Mouse (Mus musculus) spleen, adult 12 weeks (tissue): ENCODE data around the gene Nrsn2.

ENCODE experiments used
- DNase-seq: peaks from one replicate; pipeline ENCODE4 v3.0.0; 2022; ENCODE audit warnings: low spot score

Gene Nrsn2

DNA sequence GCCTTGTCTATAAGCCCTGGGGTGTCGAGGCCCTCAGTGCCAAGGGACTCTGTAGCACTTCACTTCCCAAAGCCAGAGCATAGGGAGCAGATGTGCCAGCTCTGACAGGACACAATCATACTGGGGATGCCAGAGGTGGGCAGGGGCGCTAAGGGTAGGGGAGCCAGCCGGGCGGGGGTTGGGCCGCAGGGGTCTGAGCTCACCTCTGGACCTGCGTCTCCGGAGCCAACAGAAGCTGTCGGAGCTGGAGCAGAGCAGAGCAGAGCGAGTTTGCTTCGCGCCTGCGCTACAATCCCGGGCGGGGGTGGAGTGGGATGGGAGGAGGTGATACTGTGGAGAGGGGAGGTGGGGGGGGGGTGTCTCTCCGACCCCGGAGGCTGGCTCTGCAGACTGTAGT, at the start of gene Nrsn2:
Gene Nrsn2, minus strand, starts transcription at position 294 of the 397 bp plus-strand sequence.
- no peak for DNase-seq

DNA sequence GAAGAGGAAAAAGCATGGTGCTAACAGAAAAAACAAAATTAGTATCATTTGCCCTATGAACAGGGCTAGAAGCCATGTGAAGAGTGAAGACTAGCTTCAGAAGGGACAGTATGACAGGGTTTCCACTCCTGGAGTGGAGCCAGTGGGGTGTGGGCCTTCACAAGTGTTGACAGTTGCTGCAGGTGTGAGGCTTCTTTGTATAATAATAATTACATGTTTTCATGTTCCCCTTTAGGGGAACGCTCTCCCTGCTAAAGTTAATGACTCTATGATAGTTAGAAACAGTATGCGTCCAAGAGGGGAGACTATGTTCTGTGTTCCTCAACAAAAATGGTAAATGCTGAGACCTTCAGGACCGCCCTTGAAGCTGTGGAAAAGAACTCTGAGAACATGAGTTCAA, 39.3 kb upstream of the Nrsn2 start:
- DNase-seq = no peak

DNA sequence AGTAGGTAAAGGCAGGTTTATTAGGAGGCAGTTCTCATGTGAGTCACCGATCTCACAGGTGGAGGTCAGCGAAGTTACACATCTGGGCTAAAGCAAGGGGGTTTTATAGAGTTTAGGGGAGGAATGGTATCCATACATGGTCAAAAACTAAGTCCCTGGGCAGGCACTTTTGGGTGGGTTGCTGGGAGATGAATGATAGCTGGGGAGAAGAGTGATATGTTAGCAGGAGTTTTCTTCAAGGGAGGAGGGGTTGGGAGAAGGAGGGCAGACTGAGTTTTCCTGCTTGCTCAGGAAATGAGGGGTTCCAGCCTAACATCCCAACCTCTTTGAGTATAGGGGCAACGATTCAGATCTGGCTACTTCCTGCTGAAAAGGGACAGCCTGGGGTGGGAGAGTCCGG, 38.8 kb upstream of the Nrsn2 start, which contains the start of gene 6820408C15Rik:
Gene 6820408C15Rik, plus strand, starts transcription at position 301 of the 400 bp plus-strand sequence.
- DNase-seq = no peak

DNA sequence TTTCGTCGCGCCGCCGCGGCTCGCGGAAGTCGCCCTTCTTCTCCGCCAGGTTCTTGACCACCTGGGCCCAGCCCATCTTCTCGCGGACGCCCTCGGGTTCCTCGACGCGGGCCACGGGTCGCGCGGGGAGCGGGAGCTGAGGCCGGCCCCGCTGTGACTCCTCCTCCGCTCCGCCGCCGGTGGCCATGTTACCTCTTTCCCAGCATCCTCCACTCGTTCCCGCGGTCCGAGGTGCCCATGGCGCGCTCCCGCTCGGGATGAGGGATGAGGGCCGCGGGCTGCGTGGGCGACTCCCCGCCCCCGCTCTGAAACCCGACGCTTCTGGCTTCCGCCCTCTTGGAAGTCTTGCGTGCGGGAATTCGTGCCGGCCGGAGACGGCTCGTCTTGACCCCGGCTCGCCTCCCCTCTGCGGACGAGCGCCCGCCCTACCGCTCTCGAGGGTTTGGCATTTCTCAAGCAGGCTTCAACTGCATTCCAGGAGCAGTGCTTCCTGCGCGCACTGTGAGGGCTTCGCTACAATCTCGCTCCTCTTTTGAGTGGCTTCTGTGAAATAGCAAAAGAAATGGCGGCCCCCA, 38.2 kb upstream of the Nrsn2 start, which contains the start of gene Zcchc3:
Gene Zcchc3, minus strand, starts transcription at position 437 of the 575 bp plus-strand sequence.
- DNase-seq = peak; percentile 45

DNA sequence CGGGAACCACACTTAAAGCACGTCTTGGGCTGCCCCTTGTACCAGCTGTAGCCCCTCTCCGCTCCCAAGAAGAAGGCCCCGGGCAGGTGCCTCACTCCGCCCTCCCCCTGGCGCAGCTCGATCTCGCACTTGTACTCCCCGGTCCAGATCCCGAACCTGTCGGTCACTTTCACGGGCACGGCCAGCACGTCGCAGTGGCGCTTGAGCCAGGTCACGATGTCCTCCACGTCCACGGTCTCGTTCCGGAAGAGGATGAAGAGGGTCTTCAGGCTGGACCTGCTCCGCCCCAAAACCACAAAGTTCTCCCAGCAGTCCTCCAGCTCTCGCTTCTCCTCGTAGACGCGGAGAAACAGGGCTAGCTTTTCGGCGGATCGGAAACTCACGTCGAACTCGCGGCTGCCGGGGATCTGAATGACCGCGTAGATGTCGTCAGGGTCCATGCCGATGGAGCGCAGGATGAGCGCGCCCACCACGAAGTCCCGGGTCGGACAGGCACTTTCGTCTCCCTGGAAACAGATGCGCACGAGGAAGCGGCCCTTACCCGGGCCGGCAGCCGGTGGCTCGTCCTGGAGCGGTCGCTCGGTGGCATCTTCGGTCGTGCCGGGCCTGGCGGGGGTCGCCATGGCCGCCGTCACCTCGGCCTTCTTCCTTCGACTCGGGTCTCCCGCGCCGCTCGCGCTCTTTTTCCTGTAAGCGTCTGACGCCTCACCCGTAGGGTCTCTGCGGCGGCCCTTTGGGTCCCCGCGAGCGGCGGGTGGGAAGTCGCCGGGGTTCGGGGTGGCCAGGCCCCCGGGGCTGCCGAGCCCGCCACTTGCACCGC, 37.5 kb upstream of the Nrsn2 start:
- DNase-seq = peak; percentile 16

DNA sequence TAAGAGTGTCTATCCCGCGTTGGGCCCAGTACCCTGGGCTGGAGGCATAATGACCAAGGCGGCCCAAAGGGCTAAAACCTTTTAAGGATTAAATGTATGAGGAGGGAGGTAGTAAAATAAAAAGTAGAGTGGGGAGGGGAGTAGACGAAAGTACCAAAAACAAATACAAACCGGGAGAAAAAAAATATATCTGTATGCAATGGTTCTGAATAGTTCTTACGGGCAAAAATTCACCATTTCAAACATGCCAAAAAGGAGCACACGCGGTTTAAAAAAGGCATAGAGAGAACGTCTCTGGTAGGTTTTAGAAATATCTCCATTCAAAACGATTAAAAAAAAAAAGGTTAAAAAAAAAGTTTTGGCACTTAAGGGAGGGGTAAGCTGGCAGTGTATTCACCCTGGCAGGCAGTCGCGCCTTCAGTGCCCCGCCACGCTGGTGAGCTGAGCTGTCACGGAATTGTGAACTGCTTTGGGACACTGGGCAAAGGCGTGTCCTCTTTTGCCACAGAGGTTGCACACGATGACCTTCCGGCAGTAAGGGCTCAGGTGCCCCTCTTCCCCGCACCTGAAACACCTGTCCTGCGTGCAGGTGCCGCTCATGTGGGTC, 36.8 kb upstream of the Nrsn2 start:
- no peak for DNase-seq

DNA sequence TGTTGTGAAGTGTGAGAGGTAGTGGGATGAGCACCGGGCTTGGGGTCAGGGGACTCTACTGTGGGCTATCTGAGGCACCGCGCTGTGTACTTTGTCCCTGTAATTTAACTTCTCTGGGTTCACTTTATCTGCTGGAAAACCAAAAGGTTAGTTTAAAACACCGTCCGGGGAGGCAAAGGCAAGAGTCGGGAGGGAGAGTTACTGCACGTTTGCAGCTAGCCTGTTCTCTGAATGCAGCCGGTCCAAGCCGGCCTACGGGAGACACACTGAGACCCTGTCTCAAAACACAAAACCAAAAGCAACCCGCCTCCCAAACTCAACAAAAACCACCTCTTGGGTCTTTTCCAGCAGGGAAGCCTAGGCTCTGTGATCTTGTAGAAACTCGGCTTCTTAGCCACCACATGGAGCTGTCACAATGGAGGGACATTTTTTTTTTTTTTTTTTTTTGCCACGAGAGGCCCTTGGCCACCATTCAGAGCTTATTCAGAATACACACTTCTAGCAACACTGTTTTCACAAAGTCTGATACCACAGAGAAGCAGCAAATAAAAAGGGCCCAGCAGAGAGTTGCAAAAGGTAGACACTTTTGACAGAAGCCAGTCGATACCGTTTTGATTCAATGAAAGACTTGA, 36.2 kb upstream of the Nrsn2 start:
- DNase-seq = no peak

DNA sequence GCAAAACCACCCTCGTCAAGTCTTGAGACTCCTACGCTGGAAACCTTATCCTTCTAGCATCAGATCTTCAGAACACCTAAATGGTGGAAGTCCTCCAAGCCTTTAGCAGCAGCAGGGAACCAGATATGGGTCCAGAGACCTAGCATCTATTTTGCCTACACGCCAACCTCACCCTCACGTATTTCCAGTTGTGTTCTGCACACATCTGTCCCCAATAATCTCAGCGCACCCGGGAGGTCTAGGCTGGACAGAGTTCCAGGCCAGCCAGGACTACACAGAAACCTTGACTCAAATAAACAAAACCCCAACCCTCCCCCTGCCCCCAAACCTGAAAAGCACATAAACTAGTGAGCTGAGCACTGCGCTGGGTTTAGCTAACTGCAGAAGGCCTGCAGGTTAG, 35.0 kb upstream of the Nrsn2 start:
- no peak for DNase-seq

DNA sequence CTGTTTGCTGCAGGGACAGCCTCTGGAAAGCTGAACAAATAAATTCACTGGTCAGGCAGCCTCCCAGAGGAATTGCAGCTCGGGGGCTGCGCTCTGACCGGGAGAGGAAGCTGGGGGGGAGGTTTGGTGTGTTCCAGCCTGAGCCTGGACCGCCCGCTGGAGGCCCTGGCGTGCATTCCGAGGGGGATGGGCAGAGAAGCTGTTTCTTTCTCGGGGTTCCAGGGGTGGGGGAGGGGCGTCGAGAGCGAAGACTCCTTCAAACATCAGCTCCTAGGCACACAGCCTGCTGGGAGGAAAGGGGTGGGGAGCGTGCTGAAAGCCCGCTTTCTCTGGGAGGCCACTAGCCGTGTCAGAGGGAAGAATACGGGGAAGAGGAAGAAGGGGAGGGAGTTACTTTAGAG, 34.5 kb upstream of the Nrsn2 start:
- DNase-seq = no peak

DNA sequence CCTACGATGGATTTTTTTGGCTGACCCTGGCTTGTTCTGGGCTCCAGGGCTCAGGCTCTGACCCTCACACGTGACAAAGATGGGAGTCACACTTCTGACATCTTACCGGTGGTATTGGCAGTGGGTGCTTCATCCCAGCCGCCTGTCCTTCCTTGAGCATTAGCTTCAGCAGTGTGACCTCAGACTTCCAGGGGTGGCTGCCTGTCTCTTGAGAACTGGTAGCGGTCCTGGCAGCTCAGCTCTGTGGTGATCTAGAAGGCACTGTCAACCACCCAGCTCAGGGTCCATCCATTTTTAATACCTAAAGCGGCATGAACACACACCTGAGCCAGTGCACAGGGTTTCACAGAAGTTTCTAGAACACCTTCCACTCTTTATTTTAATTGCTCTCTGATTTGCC, 33.3 kb upstream of the Nrsn2 start:
- DNase-seq = no peak

DNA sequence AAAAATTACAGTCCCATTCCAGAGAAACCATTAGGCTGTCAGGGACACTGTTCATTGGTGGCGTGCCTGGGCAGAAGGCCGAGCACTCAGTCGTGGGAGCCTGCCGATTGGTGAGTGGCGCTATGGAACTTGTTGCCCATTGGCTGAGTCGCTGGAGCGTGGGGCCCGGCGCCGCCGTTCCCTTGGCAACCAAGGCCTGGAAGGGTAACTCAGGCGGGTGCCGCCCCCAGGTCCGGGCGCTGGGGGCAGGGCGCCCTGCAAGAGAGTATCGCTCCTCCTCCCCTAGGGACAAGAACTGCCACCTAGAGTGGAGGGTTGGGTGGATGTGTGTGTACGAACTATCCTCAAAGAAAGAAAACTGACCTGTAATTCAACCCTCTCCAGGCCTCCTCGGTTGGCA, 29.7 kb upstream of the Nrsn2 start:
- DNase-seq = peak; percentile 75

DNA sequence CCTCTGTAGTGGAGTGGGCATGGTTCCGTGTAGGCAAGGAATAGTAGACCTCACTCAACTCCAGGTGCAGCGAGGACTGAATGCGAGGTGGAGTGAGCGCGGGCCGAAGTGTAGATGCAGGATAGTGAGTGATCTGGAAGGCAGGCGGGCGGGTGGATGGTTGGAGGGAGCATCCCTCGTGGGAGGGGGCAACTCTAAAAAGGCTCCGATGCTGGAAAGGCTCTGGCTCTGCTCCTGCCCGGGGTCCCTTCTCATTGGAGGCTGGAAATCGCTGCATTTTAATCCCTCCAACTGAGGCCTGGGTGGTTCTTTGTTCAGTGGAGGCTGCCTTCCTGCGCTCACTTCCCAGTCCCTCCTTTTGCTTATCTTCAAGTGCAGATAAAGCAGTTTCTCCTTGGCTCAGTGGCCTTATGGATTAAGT, 22.7 kb upstream of the Nrsn2 start:
- DNase-seq = no peak

DNA sequence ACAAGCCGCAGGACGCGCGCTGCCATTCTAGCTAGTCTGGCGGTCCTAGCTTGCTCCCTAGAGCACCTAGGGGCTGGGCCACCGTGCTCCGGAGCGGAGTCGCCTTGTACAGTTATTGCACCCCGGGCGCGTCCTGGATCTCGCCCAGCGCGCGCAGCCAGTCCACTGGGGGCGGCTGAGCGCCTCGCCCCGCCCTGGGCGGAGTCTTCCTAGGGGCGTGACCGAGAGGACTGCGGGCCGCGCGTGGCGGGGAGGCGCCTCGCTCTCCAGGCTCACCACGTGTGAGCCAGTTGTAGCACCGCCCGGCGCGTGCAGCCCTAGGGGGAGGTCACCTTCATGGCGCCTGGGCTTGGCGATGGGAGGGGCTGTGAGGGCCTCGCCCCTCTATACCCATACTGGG, 22.3 kb upstream of the Nrsn2 start:
- DNase-seq = peak; percentile 87

DNA sequence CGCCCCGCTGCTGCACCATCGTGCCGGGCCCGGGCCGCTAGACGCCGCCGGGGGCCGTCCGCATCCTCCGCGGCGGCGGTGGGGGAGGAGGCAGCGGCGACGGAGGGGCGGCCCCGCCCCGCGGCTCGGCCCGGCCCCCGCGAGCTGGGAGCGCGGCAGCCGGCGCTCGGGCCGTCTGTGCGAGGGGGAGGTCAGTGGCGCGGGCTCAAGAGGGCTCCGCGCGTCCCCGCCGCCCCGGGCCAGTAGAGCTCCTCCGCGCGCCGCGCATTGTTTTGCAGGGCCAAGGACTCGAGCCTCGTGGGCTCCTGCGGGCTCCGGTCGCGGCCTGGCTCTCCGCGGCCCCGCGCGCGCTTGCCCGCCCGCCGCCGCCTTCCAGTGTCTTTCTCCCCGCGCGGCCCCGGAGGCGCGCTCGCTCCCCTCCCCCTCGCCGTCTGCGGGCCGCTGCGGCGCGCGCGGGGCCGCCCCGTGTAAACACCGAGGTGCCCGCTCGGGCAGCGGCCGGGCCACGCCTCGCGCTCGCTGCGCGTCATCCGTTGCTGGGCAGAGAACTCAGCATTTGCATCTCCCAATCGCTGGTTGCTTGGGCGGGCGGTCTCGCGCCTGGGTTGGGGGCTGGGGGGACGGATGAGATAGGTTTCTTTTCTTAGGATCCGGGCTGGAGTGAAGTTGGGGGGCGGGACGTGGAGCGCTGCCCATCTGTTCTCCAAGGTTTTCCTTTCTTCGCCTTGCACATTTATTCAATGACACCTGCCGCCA, 21.4 kb upstream of the Nrsn2 start, which contains the start of gene Sox12:
Gene Sox12, minus strand, starts transcription at position 384 of the 756 bp plus-strand sequence.
- peak; percentile 89 for DNase-seq

DNA sequence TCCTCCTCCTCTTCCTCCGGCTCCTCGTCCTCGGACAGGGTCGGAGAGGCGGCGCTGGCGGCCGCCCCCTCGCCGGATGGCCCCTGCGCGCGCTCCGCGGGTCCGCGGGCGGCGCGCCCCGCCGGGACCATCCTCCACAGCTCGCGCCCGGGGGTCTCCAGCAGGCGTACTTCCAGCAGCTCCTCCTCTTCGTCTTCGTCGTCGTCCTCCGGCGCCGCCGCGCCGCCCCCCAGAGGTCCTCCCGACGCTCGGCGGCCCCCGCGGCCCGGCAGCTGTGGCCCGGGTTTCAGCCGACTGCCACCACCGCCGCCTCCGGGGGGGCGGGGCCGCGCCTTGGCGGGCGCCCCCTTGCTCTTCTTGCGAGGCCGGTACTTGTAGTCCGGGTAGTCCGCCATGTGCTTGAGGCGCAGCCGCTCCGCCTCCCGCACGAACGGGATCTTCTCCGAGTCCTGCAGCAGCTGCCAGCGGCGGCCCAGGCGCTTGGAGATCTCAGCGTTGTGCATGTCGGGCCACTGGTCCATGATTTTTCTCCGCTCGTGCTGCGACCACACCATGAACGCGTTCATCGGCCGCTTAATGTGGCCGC, 20.7 kb upstream of the Nrsn2 start:
- DNase-seq = peak; percentile 51

DNA sequence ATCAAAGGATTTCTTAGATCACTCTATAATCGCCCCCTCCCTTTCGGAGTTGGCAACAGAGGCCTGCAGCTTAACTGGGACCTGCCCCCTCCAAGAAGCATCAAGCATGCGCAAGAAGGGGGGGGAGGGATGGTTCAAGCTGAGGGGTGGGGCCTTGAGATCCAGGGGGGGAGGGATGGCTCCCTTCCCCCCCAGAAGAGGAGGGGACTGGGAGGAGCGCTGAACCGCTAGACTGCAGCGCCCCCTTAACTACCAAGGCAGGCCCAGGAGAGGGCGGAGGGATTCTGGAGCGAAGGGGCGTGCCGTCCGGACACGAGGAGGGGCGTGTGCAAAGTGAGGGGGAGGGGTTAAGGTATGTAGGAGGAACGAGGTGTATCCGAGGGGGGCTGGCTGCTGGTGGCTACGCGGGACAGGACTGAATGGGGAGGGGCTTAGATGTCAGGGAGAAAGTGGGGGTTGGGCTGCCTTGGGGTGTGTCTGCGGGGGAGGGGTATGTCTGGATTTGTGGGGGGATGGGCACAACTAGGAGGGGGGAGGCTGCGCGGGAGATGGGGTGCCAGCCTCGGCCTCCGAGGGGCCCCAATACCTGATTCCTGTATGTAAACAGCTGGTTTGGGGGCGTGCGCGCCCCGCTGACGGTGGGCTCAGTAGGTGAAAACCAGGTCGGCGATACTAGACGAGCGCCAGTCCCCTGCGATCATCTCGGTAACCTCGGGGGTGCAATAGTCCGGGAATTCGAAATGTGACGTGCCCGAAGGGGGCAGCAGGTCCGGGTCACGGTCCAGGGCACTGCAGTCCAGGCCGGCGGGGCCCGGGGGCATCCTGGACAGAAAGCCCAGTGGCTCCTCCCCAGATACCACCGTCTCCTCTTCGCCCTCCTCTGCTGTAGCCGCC, 19.9 kb upstream of the Nrsn2 start:
- DNase-seq = peak; percentile 38

DNA sequence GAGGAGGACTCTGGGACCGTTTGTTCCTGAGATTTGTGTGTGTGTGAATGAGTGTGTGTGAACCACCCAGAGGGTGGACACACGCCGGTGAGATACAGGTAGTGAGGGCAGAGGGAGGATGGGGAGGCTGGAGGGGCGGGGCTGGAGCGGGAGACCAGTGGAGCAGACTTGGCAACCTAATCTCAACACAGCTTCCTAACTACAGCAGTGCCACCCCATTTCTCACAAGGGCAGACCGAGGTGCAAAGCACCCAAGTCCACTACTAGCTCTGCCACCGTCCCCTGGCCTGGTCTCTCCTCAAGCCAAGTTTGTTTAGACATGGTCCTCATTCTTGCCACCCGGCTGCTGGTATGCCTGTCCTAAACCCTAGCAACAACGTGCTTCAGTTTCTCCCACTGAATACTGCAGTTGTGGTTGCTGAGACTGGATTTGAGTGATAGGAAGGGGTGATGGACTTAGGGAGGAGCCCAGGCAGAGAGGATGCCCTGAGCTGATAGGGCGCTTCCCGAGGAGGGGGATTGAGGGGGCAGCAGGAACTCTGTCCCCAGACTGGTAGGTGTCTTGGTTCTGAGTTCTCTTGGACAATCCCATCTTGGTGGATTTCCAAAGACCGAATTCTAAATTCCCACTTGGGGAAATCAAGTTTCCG, 19.0 kb upstream of the Nrsn2 start:
- no peak for DNase-seq

DNA sequence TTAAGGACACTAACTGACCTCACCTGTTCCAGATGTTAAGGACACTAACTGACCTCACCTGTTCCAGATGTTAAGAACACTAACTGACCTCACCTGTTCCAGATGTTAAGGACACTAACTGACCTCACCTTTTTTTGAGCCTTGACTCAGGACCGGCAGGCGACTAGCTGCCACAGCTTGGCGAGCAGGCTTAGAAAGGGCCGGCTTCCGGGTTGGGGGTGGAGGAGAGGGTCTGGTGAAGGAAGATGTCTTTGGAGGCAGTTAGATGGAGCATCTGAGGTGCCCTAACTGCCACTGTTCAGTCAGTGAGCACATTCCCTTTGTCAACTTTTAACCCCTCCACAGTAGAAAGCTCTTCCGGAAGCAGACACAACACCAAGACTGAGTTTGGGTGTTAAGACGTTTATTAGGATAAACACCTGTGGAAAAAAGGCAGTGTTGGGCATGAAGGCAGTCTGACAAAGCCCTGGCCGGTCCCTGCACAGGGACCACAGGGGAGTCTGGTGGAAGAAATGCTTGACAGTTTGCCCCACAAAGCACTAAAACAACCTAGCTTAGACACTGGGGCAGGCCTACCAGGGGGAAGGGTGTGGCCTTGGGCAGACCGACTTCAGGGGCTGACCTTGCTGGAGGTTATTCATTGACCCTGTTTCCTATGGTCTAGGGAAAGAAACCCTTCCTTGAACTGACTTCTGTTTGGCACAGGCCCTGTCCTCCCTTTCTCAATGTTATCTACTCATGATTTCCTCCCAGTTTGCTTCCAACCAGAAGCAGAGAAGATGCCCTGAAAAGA, 17.0 kb upstream of the Nrsn2 start:
- no peak for DNase-seq

DNA sequence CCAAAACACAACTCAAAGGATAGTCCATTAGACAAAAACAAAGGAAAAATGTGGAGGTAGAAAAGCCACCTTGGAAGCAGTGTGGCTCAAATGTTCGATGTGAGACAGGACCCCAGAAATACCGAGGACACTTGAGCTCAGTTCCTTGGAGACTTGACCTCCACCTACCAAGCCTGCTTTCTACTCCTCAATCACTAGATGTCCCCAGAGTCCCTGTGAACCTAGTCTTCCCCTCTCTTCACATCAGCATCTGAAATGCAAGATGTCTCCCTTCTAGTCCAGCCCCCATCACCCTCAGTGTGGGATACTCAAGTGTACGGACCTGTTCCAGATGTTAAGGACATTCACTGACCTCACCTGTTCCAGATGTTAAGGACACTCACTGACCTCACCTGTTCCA, 16.3 kb upstream of the Nrsn2 start:
- no peak for DNase-seq
